Mouse (Mus musculus) limb, embryonic 11.5 days (tissue): Measurements from ENCODE around the gene Ccdc78. TPM values are rescaled to one million over a fixed set of nuclear protein-coding genes. Genes with fewer than 3 reads are reported as not detected.

Experiments used
- ATAC-seq: fragments of 200-750 bp; cut with Nextera tagmentation; 2 replicates; pipeline ENCODE4 v1.8.0; 2017; ENCODE audit warnings: low read depth; ENCODE audit not compliant: insufficient number of reproducible peaks, low FRiP score, low TSS enrichment
- DNase-seq: peaks from one replicate; pipeline ENCODE4 v3.0.0-alpha.2; 2015; ENCODE audit warnings: low spot score
- H3K27ac ChIP-seq: fragments of 300-500 bp; sonication (generic); replicated peaks from 2 replicates; pipeline ENCODE4 v1.5.1; 2014; ENCODE audit warnings: low read depth, mild to moderate bottlenecking, low read length
- H3K27me3 ChIP-seq: fragments of 300-500 bp; sonication (generic); 2 replicates; pipeline ENCODE4 v1.6.1; 2014; ENCODE audit warnings: mild to moderate bottlenecking, low read length, mixed read lengths; ENCODE audit not compliant: control insufficient read depth, insufficient read depth
- H3K36me3 ChIP-seq: fragments of 300-500 bp; sonication (generic); 2 replicates; pipeline ENCODE4 v1.6.1; 2014; ENCODE audit warnings: mild to moderate bottlenecking, low read length, moderate library complexity, mixed read lengths; ENCODE audit not compliant: control insufficient read depth, insufficient read depth
- H3K4me1 ChIP-seq: fragments of 300-500 bp; sonication (generic); 2 replicates; pipeline ENCODE4 v1.6.1; 2014; ENCODE audit warnings: low read length, mixed read lengths; ENCODE audit not compliant: control insufficient read depth, insufficient read depth
- H3K4me2 ChIP-seq: fragments of 300-500 bp; sonication (generic); 2 replicates; pipeline ENCODE4 v1.6.1; 2014; ENCODE audit warnings: low read depth, mild to moderate bottlenecking, moderate library complexity; ENCODE audit not compliant: severe bottlenecking
- H3K4me3 ChIP-seq: fragments of 300-500 bp; sonication (generic); 2 replicates; pipeline ENCODE4 v1.5.1; 2014; ENCODE audit warnings: low read depth, low read length
- H3K9ac ChIP-seq: fragments of 300-500 bp; sonication (generic); 2 replicates; pipeline ENCODE4 v1.6.1; 2014; ENCODE audit warnings: mild to moderate bottlenecking, low read length
- H3K9me3 ChIP-seq: fragments of 300-500 bp; sonication (generic); 2 replicates; pipeline ENCODE4 v1.6.1; 2016; ENCODE audit warnings: low read length; ENCODE audit not compliant: control insufficient read depth
- WGBS: fragments of 180-500 bp; shearing (Covaris S2); extraction: QIAGEN DNeasy Blood & Tissue Kit; methylation state at CpG from one replicate; pipeline ENCODE4 v1.1.7; 2014; 5-methylcytosine and 5-hydroxymethylcytosine counted together
- polyA plus RNA-seq: library from polyadenylated mRNA; unstranded; fragments of >200 nt; fragmentation: Nextera tagmentation; extraction: Ambion mirVana; gene quantifications from 2 replicates; pipeline ENCODE4 v1.2.1, GENCODE M21; 2014

Gene Ccdc78
- polyA plus RNA-seq, 1 experiment from 2014 or later: 0.11 TPM

- H3K27ac ChIP-seq: no peak overlapping the region
- H3K36me3 ChIP-seq: peaks cover 27% of the 10 kb centered on the region
- H3K4me1 ChIP-seq: peaks cover 27% of the 10 kb centered on the region
- no peak overlapping the region; the same call in 1 of the 2 replicates for H3K4me2 ChIP-seq
- DNase-seq (no peak), ATAC-seq (no peak)
- no peaks in the 10 kb centered on the region for H3K9me3 ChIP-seq
- H3K27me3 ChIP-seq: no peaks in the 10 kb centered on the region
- no peak overlapping the region for H3K9ac ChIP-seq
- 92% methylated on average over 9 of the region's 9 CpGs for WGBS
- H3K4me3 ChIP-seq: no peak overlapping the region
These were observed 563 bp downstream of the Ccdc78 start for GRCm38 (mm10) chr17:25786781-25787504.

- peak overlapping the region; percentile 90 for H3K4me2 ChIP-seq
- peak overlapping the region; percentile 66 for H3K4me3 ChIP-seq
- H3K36me3 ChIP-seq: 0 out of 2 replicates have a peak, but pooled peaks cover 11% of the 10 kb centered on the region
- no peaks in the 10 kb centered on the region for H3K27me3 ChIP-seq
- H3K9me3 ChIP-seq: no peaks in the 10 kb centered on the region
- peak overlapping the region; percentile 71 for H3K9ac ChIP-seq
- 32% methylated on average over 19 of the region's 19 CpGs for WGBS
- ATAC-seq (peak; percentile 1; the same call in 1 of the 2 replicates), DNase-seq (no peak)
- H3K27ac ChIP-seq: peak overlapping the region; percentile 79
- peaks cover 30% of the 10 kb centered on the region for H3K4me1 ChIP-seq
These were observed 5.0 kb downstream of the Ccdc78 start for GRCm38 (mm10) chr17:25791320-25791842.

DNA sequence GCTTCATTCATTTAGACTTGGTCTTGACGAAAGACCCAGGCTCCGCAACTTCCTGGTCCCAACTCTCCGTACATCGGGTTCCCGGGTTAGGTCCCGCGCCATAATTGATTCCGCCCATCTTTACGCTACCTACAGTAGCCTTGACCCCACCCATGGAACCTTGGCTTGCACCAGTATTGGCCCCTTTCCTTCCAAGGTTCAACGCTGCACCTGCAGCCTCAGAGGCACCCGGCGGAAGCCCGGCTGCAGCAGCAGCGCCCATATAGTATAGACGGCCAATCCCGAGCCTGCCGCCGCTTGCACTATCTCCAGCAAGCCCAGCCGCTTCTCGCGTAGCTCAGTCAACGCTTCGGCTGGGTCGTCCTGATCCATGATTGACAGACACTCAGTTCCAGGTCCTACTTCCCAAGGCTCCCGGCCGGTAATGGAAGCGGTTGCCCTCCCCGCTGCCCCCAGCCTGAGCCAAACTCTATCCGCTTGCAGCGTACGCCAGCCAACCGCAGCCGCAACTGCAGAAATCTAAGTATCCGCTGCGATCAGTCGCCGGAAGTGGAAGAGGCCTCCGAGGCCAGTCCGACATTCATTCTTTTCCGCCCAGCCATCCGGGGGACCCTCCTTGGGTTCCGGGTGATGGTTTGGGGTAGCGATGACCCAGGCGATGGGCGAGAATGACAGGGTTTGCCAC lies 5.6 kb downstream of the Ccdc78 start:
- H3K27me3 ChIP-seq: no peaks in the 10 kb centered on the region
- H3K4me2 ChIP-seq: peak overlapping the region; percentile 90
- DNase-seq: peak; percentile 91
- peak overlapping the region; percentile 71 for H3K9ac ChIP-seq
- under 1% methylated on average over 45 of the region's 45 CpGs for WGBS
- H3K9me3 ChIP-seq: no peaks in the 10 kb centered on the region
- 0 out of 2 replicates have a peak, but pooled peaks cover 11% of the 10 kb centered on the region for H3K36me3 ChIP-seq
- peak overlapping the region; percentile 66 for H3K4me3 ChIP-seq
- peaks cover 30% of the 10 kb centered on the region for H3K4me1 ChIP-seq
- H3K27ac ChIP-seq: peak overlapping the region; percentile 79
- ATAC-seq: peak; percentile 26

GRCm38 (mm10) chr17:25792615-25793014 lies 6.2 kb downstream of the Ccdc78 start, which contains the start of gene Fam173a:
Gene Fam173a, minus strand, starts transcription at chr17:25792901.
- Histone ChIP-seq H3K4me2 (peak within 1 kb of the TSS; percentile 90), H3K36me3 (0 out of 2 replicates have a peak, but pooled peaks cover 10% of the 10 kb centered on the region), H3K27ac (peak within 1 kb of the TSS; percentile 79), H3K4me3 (peak within 1 kb of the TSS; percentile 66), H3K9me3 (no peaks in the 10 kb centered on the region), H3K4me1 (peaks cover 34% of the 10 kb centered on the region), H3K9ac (peak within 1 kb of the TSS; percentile 71), H3K27me3 (no peaks in the 10 kb centered on the region)
- DNase-seq: peak; percentile 76
- no peak for ATAC-seq
- WGBS: under 1% methylated on average over 14 of the region's 14 CpGs

DNA sequence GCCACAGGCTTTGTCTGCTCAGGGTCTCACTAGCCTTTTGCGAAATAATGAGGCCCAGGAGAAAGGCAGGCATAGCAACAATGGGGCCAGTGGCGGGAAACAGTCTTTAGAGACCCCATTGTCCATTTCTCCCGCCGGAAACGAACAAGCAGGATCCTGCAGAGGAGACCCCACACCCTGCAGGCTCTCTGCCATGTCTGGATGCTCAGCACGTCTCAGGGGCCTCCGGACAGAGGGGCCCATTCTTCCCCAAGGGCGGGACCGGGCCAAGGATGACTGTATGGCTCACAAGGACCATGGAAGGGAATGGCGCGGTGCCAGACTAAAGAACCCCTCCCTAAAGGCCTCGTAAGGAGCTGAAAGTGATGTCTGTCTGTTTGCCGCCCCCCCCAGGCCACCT lies 7.8 kb downstream of the Ccdc78 start:
- 86% methylated on average over 13 of the region's 13 CpGs for WGBS
- no peak for DNase-seq
- Histone ChIP-seq H3K27ac (no peak overlapping the region), H3K4me1 (peaks cover 35% of the 10 kb centered on the region), H3K9ac (no peak overlapping the region), H3K36me3 (0 out of 2 replicates have a peak, but pooled peaks cover 3% of the 10 kb centered on the region), H3K27me3 (no peaks in the 10 kb centered on the region), H3K4me2 (no peak overlapping the region), H3K9me3 (no peaks in the 10 kb centered on the region), H3K4me3 (no peak overlapping the region)
- no peak for ATAC-seq

DNA sequence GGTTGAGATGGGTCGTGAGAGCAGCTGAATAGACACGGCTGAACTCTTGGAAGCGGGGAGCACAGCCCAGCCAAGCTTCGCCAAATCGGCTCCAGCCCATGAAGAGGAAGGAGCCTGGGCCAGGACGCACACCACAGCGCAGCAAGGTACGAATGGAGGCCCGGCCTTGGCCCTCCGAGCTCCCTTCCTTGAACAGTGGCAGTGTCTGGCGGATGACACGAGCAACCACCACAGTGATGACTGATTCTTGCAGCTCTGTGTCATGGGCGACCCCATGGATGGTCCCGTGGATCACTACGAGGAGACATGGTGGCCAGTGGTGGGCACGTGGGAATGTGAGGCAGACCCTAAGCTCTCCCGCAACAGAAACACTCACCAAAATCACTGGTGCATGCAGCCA lies 8.6 kb downstream of the Ccdc78 start:
- H3K27ac ChIP-seq: no peak overlapping the region
- H3K9ac ChIP-seq: no peak overlapping the region
- peaks cover 35% of the 10 kb centered on the region for H3K4me1 ChIP-seq
- H3K4me2 ChIP-seq: peak overlapping the region; percentile 99; the same call in 1 of the 2 replicates
- DNase-seq (no peak), ATAC-seq (no peak)
- 87% methylated on average over 17 of the region's 17 CpGs for WGBS
- no peak overlapping the region for H3K4me3 ChIP-seq
- H3K36me3 ChIP-seq: no peaks in the 10 kb centered on the region
- H3K9me3 ChIP-seq: no peaks in the 10 kb centered on the region
- no peaks in the 10 kb centered on the region for H3K27me3 ChIP-seq

- H3K27ac ChIP-seq: peak within 1 kb of the TSS; percentile 57
- H3K36me3 ChIP-seq: no peaks in the 10 kb centered on the region
- H3K4me1 ChIP-seq: peaks cover 35% of the 10 kb centered on the region
- peak within 1 kb of the TSS; percentile 99 for H3K4me2 ChIP-seq
- H3K4me3 ChIP-seq: peak within 1 kb of the TSS; percentile 76
- ATAC-seq (peak; percentile 3; the same call in 1 of the 2 replicates), DNase-seq (peak; percentile 69)
- H3K9me3 ChIP-seq: no peaks in the 10 kb centered on the region
- WGBS: 6% methylated on average over 6 of the region's 6 CpGs
- H3K27me3 ChIP-seq: no peaks in the 10 kb centered on the region
- peak within 1 kb of the TSS; percentile 79 for H3K9ac ChIP-seq
These were observed 9.3 kb downstream of the Ccdc78 start, which contains the start of gene AC134908.4 for GRCm38 (mm10) chr17:25795609-25796092. Gene AC134908.4, minus strand, starts transcription at chr17:25795659.

GRCm38 (mm10) chr17:25796211-25796771 lies 9.9 kb downstream of the Ccdc78 start:
- Histone ChIP-seq H3K27me3 (no peaks in the 10 kb centered on the region), H3K4me2 (peak overlapping the region; percentile 99), H3K27ac (peak overlapping the region; percentile 57), H3K9ac (peak overlapping the region; percentile 79), H3K9me3 (no peaks in the 10 kb centered on the region), H3K36me3 (no peaks in the 10 kb centered on the region), H3K4me1 (peaks cover 33% of the 10 kb centered on the region), H3K4me3 (peak overlapping the region; percentile 76)
- peak; percentile 52 for DNase-seq
- ATAC-seq: peak; percentile 26; the same call in 1 of the 2 replicates
- under 1% methylated on average over 37 of the region's 37 CpGs for WGBS
